Mouse (Mus musculus) splenic B cell, adult 2 months (primary cell): ENCODE data around the gene Pheta2.

Experiments used
- DNase-seq: peaks from one replicate; pipeline ENCODE4 v3.0.0-alpha.2; 2011; ENCODE audit warnings: low read depth, low spot score
- H3K27me3 ChIP-seq: 2 replicates; pipeline ENCODE4 v1.6.1; 2012; ENCODE audit warnings: mild to moderate bottlenecking, low read length, moderate library complexity, mixed read lengths; ENCODE audit not compliant: control insufficient read depth, poor library complexity, insufficient read depth, severe bottlenecking
- H3K36me3 ChIP-seq: 2 replicates; pipeline ENCODE4 v1.6.1; 2012; ENCODE audit warnings: mild to moderate bottlenecking, low read length, moderate library complexity, mixed read lengths; ENCODE audit not compliant: control insufficient read depth, poor library complexity, insufficient read depth, severe bottlenecking

Gene Pheta2

DNA sequence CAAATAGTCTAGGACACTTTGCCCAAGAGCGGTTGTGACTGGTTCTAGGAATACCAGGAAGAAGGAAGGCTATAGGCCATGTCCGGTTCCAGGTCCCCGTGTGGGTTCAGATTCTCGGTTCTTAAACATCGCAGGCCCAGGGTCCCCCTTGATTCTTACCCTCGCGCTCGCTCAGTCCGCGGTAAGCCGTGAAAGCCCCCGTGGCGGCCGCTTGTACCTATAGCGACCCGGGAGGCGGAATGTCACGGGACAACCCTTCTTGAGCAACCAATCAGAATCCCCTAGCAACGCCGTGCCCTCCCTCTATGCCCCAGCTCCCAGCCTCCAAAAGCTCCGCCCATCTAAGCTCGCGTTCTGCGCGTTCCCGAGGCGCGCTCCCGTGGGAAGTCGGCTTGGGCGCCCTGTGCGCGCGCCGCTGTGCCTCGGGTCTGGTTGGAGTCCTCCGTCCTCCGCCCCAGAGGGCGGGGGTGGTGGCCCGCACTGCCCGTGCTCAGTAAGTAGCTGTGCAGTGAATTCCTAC, at the start of gene Pheta2, which contains the start of the genes Naga and Smdt1:
Gene Pheta2, plus strand, starts transcription at position 350 of the 520 bp plus-strand sequence.
Gene Naga, minus strand, starts transcription at position 333 of the 520 bp plus-strand sequence.
Gene Smdt1, plus strand, starts transcription at position 367 of the 520 bp plus-strand sequence.
- peak; percentile 94 for DNase-seq
- Histone ChIP-seq H3K27me3 (no peaks in the 10 kb centered on the region; the same call in 1 of the 2 replicates), H3K36me3 (no peaks in the 10 kb centered on the region; the same call in 1 of the 2 replicates)

DNA sequence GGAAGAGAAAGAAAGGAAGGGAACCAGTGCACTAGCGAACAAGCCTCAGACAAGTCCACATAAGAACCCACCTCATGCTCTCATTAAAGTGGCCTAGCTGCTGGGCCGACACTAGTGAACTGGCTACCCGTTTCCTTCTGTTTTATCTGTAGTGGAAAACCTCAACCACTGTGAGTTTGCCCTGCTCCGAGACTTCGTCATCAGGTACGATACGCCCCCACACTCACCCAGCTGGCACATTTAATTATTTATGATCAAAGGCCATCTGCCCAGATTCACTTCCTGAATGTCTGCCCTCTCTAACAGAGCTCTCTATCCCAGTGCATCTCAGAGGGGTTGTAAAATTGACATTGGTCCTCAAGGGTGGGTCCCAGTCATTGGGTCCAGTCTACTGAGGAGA, 48.5 kb upstream of the Pheta2 start:
- no peaks in the 10 kb centered on the region for H3K36me3 ChIP-seq
- H3K27me3 ChIP-seq = no peaks in the 10 kb centered on the region
- no peak for DNase-seq

DNA sequence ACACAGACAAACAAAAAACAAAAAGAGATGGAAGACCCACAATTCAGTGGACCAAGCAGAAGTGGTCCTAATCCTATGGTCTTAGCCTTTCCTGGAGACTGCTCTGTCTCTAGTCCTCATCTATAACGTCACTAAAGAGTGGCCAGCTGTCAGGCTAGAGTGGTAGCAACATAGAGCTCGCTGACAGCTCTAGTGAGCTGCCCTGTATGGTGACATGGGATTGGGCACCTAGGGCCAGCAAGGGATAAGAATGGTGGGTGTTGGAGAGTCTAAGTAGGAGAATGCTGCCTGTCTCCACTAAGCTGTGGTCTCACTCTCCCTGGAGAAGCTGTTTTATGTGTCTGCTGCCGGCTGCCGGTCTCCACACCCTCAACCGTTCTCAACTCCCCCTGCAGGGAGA, 45.9 kb upstream of the Pheta2 start:
- H3K36me3 ChIP-seq = no peaks in the 10 kb centered on the region
- H3K27me3 ChIP-seq = no peaks in the 10 kb centered on the region
- DNase-seq = no peak

DNA sequence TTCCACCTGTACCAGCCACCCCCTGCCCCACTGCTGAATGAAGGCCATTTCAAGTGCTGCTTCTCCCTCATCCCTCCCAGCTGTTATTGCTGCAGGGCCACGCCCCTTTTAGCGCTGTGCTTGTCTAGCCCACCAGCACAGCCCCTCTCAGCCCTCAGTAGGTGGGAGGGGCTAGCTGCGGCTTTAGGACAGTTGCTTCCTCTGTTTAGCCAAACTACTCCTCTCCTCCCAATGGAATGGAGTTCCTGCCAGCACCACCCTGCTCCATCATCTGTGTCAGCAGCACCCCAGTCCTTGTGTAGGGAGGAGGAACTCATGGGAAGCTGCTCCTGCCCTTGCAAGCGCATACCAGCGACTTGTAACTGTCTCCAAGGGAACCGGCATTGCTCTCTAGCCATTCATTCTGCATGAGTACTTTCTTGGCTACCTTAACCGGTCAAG, 45.5 kb upstream of the Pheta2 start:
- no peak for DNase-seq
- H3K27me3 ChIP-seq = no peaks in the 10 kb centered on the region
- H3K36me3 ChIP-seq = no peaks in the 10 kb centered on the region

DNA sequence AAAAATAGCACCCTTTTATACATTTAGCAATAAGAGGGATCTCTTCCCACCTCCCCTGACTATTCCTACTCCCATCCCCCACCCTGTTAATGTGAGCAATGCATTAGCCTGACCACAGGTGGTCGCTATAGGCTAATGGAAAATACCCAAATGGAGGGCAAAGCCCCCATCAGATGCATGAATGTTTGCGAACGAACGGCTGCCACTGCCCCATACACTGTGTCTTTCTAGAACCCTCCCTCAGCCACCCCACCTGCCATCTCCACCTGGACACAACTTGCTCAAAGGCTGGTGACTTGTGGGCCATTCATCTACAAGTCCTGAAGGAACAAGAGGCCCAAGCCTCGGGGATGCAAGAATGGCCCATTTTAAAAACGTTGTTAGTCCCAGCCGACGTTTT, 44.7 kb upstream of the Pheta2 start:
- H3K36me3 ChIP-seq = no peaks in the 10 kb centered on the region
- no peaks in the 10 kb centered on the region for H3K27me3 ChIP-seq
- peak; percentile 21 for DNase-seq

GRCm38 (mm10) chr15:82298764-82299561, 39.8 kb upstream of the Pheta2 start, which contains the start of gene Wbp2nl:
Gene Wbp2nl, plus strand, starts transcription at chr15:82298954.
- H3K36me3 ChIP-seq = no peaks in the 10 kb centered on the region
- peak; percentile 8 for DNase-seq
- H3K27me3 ChIP-seq = no peaks in the 10 kb centered on the region

- DNase-seq = no peak
- Histone ChIP-seq H3K27me3 (no peaks in the 10 kb centered on the region), H3K36me3 (no peaks in the 10 kb centered on the region)
Observed at GRCm38 (mm10) chr15:82307107-82307506, 31.6 kb upstream of the Pheta2 start.

DNA sequence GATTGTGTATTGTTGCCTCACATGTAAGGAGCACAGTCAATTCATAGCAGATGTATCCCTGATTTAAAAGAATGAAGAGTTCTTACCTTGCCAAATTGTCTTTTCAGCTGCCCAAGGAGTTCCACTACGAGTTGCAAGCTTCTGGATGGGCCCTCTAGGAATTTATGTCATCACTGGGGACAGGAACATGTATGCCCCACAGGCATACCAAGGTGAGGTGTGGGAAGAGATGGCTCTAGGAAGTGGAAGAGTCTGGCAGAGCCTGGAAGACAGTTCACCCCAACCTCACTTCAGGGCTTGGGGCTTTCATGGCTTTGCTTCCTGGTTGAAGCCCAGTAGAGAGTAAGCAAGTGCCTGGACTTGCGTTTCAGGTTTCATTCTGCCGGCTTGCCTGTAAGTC, 30.3 kb upstream of the Pheta2 start:
- no peak for DNase-seq
- no peaks in the 10 kb centered on the region for H3K27me3 ChIP-seq
- no peaks in the 10 kb centered on the region for H3K36me3 ChIP-seq

DNA sequence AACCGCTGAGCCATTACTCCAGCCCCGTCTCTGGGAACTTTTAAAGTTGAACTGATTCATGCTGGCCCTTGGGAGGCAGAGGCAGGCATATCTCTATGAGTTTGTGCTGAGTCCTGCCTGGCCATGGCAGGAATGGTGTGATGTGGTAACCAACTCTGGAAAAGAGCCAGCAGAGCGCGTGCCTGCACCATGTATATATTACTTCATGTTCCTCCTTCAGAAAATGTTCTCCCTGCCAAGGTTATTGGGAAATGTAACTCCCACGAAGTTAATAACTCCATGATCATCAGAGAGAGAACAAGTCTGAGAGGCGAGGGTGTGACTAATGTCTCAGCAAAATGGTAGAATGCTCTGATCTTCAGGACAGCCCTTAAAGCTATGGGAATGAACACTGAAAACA, 20.9 kb upstream of the Pheta2 start:
- H3K36me3 ChIP-seq = no peaks in the 10 kb centered on the region
- DNase-seq = no peak
- no peaks in the 10 kb centered on the region for H3K27me3 ChIP-seq

DNA sequence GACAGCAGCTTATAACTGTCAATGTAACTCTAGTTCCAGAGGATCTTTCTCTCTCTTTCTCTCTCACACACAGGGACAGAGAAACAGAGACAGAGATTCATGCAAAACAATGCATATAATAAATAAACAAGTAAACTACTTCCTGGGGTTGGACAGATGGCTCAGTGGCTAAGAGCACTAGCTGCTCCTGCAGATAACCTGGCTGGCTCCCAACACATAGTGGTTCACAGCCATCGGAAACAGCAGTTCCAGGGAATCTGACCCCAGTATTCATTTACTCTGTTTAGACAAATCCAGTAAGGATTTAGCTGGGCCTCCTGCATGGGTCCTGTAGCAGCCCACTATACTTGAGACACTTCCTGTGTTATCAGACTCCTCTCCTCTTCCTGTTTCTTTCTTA, 19.1 kb upstream of the Pheta2 start:
- no peak for DNase-seq
- H3K27me3 ChIP-seq = no peaks in the 10 kb centered on the region
- H3K36me3 ChIP-seq = no peaks in the 10 kb centered on the region

DNA sequence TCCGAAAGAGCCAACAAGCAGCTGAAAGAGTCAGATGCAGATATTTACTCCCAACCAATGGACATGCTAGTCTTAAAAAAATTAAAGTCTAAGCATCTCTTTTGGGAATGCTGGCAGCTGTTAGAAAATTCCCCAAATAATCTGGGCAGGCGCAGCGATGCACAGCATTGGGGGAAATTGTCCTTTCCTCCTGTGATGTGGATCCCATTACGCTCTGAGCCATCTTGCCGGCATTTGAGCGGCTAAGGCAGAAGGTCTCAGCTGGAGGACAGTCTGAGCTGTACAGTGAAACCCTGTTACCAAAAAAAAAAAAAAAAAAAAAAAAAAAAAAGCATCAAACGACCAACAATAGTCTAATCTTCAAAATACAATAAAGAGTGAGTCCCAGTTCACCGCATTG, 16.5 kb upstream of the Pheta2 start:
- Histone ChIP-seq H3K36me3 (no peaks in the 10 kb centered on the region), H3K27me3 (no peaks in the 10 kb centered on the region; the same call in 1 of the 2 replicates)
- DNase-seq = no peak

GRCm38 (mm10) chr15:82325382-82325781, 13.4 kb upstream of the Pheta2 start:
- H3K36me3 ChIP-seq = no peaks in the 10 kb centered on the region
- DNase-seq = no peak
- H3K27me3 ChIP-seq = no peaks in the 10 kb centered on the region; the same call in 1 of the 2 replicates

DNA sequence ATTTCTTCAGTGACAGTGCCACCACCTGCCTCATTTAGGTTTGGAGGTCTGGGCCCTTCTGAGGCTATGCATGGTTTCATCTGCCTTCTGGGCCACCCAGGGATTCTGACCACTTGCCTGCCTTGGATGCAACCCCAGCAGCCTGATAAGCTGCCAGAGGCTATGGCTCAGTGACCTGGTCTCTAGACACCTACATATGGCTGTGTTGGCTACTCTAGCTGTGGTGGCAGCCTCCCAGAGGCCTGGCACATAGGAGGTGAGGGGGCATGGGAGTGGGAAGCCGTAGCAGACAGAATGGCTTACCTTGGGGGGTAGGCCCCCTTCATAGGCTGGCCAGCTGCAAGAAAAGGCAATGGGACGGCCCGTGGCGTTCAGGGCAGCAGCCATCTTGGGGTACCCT, 3.5 kb upstream of the Pheta2 start:
- no peak for DNase-seq
- no peaks in the 10 kb centered on the region; the same call in 1 of the 2 replicates for H3K36me3 ChIP-seq
- no peaks in the 10 kb centered on the region; the same call in 1 of the 2 replicates for H3K27me3 ChIP-seq

GRCm38 (mm10) chr15:82336629-82337028, 2.1 kb upstream of the Pheta2 start:
- DNase-seq = no peak
- Histone ChIP-seq H3K36me3 (no peaks in the 10 kb centered on the region; the same call in 1 of the 2 replicates), H3K27me3 (no peaks in the 10 kb centered on the region; the same call in 1 of the 2 replicates)

DNA sequence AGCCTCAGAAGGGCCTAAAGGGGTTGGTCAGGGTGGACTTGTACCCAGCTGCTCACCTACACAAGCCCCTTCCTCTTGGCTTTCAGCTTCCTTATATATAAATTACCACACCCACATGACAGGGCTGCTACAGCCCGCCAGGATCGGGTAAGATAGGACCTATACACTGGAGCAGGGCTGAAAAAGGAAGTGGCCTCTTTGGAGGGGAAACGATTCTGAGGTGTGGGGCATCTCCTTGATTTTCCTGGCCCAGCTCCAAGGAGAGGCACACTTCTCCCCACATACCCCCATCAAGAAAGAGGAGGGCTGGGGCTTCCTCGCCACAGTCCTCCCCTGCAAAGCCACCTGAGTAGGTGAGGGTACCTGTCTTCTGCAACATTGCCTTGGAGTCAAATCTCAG, 867 bp upstream of the Pheta2 start:
- no peaks in the 10 kb centered on the region; the same call in 1 of the 2 replicates for H3K27me3 ChIP-seq
- DNase-seq = peak; percentile 42

More for the DNA sequence above, 867 bp upstream of the Pheta2 start:
- no peaks in the 10 kb centered on the region; the same call in 1 of the 2 replicates for H3K36me3 ChIP-seq
